Mouse (Mus musculus) stomach, embryonic 14.5 days (tissue): ENCODE results near the gene Cnot4. TPM values are rescaled to one million over a fixed set of nuclear protein-coding genes. Genes with fewer than 3 reads are reported as not detected.

Experiments
- ATAC-seq: fragments of 200-750 bp; cut with Nextera tagmentation; 2 replicates; pipeline ENCODE4 v1.8.0; 2017; ENCODE audit warnings: low read depth, moderate TSS enrichment; ENCODE audit not compliant: insufficient number of reproducible peaks, insufficient read depth, low FRiP score
- H3K27ac ChIP-seq: fragments of 300-500 bp; sonication (generic); 2 replicates; pipeline ENCODE4 v1.5.1; 2014; ENCODE audit warnings: mild to moderate bottlenecking, low read length, moderate library complexity, mixed read lengths
- H3K27me3 ChIP-seq: fragments of 300-500 bp; sonication (generic); 2 replicates; pipeline ENCODE4 v1.6.1; 2014; ENCODE audit warnings: low read length, control low read depth, mixed read lengths; ENCODE audit not compliant: control insufficient read depth, insufficient read depth
- H3K36me3 ChIP-seq: fragments of 300-500 bp; sonication (generic); 2 replicates; pipeline ENCODE4 v1.6.1; 2014; ENCODE audit warnings: mild to moderate bottlenecking, control low read depth, low read length, moderate library complexity, mixed read lengths; ENCODE audit not compliant: control insufficient read depth, insufficient read depth
- H3K4me1 ChIP-seq: fragments of 300-500 bp; sonication (generic); 2 replicates; pipeline ENCODE4 v1.6.1; 2014; ENCODE audit warnings: low read length, control low read depth, mixed read lengths; ENCODE audit not compliant: control insufficient read depth, insufficient read depth
- H3K4me2 ChIP-seq: fragments of 300-500 bp; sonication (generic); replicated peaks from 2 replicates; pipeline ENCODE4 v1.6.1; 2014; ENCODE audit warnings: low read depth, low read length, control low read depth
- H3K4me3 ChIP-seq: fragments of 300-500 bp; sonication (generic); 2 replicates; pipeline ENCODE4 v1.5.1; 2014; ENCODE audit warnings: low read depth, low read length, control low read depth
- H3K9ac ChIP-seq: fragments of 300-500 bp; sonication (generic); replicated peaks from 2 replicates; pipeline ENCODE4 v1.6.1; 2014; ENCODE audit warnings: low read depth, mild to moderate bottlenecking, control low read depth, low read length, moderate library complexity, mixed read lengths
- H3K9me3 ChIP-seq: fragments of 300-500 bp; sonication (generic); 2 replicates; pipeline ENCODE4 v1.6.1; 2016; ENCODE audit warnings: low read depth, low read length, control low read depth; ENCODE audit not compliant: control insufficient read depth
- WGBS: fragments of 180-500 bp; shearing (Covaris S2); extraction: QIAGEN DNeasy Blood & Tissue Kit; methylation state at CpG from one replicate; pipeline ENCODE4 v1.1.7; 2014; 5-methylcytosine and 5-hydroxymethylcytosine counted together
- polyA plus RNA-seq: library from polyadenylated mRNA; unstranded; fragments of >200 nt; fragmentation: Nextera tagmentation; extraction: Ambion mirVana; gene quantifications from 2 replicates; pipeline ENCODE4 v1.2.1, GENCODE M21; 2014

Gene Cnot4
- polyA plus RNA-seq, 1 experiment from 2014 or later: 36.5 TPM

DNA sequence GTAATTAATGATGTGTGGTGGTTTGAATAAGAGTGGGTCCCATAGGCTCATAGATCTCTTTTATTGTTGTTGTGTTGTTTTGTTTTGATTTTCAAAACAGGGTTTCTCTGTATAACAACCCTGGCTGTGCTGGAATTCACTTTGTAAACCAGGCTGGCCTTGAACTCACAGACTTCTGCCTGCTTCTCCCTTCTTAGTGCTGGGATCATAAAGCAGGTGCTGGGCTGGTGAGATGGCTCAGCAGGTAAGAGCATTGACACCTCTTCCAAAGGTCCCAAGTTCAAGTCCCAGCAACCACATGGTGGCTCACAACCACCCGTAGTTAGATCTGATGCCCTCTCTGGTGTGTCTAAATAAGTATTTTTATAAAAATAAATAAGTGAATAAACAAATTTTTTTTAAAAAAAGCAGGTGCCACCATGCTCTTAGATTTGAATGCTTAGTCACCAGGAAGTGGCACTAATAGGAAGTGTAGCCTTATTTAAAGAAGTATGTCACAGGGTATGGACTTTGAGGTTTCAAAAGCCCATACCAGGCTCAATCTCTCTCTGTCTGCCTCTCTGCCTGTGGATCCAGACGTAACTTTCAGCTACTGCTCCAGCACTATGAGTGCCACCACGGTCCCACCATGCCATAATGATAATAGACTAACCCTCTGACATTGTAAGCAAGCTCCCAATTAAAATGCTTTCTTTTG is 14.3 kb upstream of the Cnot4 start:
- Histone ChIP-seq H3K9ac (no peak overlapping the region), H3K4me3 (no peak overlapping the region), H3K9me3 (0 out of 2 replicates have a peak, but pooled peaks cover 4% of the 10 kb centered on the region), H3K27me3 (no peaks in the 10 kb centered on the region), H3K36me3 (no peaks in the 10 kb centered on the region), H3K4me1 (no peaks in the 10 kb centered on the region), H3K4me2 (no peak overlapping the region), H3K27ac (no peak overlapping the region)
- no peak for ATAC-seq
- 88% methylated on average over 3 of the region's 3 CpGs for WGBS

DNA sequence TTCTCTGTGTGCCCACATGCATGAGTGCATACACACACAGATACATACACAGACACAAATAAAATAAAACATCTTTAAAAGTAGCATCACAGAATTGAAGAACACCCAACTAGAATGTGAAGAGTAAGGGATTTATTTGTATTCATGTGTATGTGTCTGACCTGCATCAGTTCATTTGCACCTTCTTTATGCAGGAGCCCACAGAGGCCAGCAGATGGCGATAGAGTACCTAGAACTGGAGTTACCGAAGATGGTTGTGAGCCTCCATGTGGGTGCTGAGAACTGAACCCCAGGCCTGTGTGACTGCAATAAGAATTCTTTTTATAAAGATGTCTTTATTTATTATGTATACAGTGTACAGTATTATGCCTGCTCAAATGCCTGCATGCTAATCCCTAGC is 12.0 kb upstream of the Cnot4 start:
- no peak overlapping the region for H3K27ac ChIP-seq
- no peak overlapping the region for H3K4me3 ChIP-seq
- H3K36me3 ChIP-seq: no peaks in the 10 kb centered on the region
- 69% methylated on average over 2 of the region's 2 CpGs for WGBS
- no peak overlapping the region for H3K4me2 ChIP-seq
- 0 out of 2 replicates have a peak, but pooled peaks cover 4% of the 10 kb centered on the region for H3K9me3 ChIP-seq
- no peak overlapping the region for H3K9ac ChIP-seq
- H3K4me1 ChIP-seq: no peaks in the 10 kb centered on the region
- no peak for ATAC-seq
- no peaks in the 10 kb centered on the region for H3K27me3 ChIP-seq

DNA sequence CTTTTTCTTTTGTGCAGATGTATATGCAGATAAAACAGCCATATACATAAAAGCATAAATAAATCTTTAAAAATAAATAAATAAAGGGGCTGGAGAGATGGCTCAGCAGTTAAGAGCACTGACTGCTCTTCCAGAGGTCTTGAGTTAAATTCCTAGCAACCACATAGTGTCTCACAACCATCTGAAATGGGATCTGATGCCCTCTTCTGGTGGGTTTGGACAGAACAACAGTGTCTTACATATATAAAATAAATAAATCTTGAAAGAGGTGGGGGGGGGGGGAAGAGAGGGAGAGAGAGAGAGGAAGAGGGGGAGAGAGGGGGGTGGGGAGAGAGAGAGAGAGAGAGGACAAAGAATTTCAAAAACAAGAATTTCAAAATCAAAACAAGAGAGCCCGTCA is 6.8 kb upstream of the Cnot4 start:
- ATAC-seq: no peak
- H3K27ac ChIP-seq: no peak overlapping the region
- H3K36me3 ChIP-seq: no peaks in the 10 kb centered on the region
- no peak overlapping the region for H3K4me3 ChIP-seq
- 80% methylated on average over 1 of the region's 1 CpGs for WGBS
- no peak overlapping the region for H3K9ac ChIP-seq
- H3K27me3 ChIP-seq: no peaks in the 10 kb centered on the region
- no peaks in the 10 kb centered on the region for H3K9me3 ChIP-seq
- H3K4me2 ChIP-seq: no peak overlapping the region
- no peaks in the 10 kb centered on the region for H3K4me1 ChIP-seq

- Histone ChIP-seq H3K9me3 (no peaks in the 10 kb centered on the region), H3K9ac (no peak overlapping the region), H3K4me2 (peak overlapping the region; percentile 92), H3K27me3 (no peaks in the 10 kb centered on the region), H3K4me1 (peaks cover 15% of the 10 kb centered on the region; the same call in 1 of the 2 replicates), H3K27ac (no peak overlapping the region), H3K4me3 (peak overlapping the region; percentile 83; the same call in 1 of the 2 replicates), H3K36me3 (no peaks in the 10 kb centered on the region)
- no peak for ATAC-seq
- 49% methylated on average over 2 of the region's 2 CpGs for WGBS
Observed at GRCm38 (mm10) chr6:35134844-35135243, 1.3 kb upstream of the Cnot4 start.

DNA sequence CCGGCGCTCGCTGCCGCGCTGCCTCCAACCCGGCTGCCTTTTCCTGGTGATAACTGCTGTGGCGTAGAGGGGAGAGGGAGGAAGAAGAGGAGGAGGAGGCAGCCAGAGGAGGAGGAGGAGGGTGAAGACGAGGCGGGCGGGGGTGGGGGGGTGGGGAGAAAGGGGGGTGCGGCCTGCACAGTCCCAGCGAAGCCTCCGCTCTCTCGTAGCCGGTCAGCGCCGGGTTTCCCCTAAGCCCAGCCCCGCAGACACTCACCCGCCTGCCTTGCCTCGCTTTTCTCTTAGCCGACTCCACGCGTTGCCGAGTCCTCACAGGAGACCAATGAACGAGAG is 312 bp downstream of the Cnot4 start:
- Histone ChIP-seq H3K9ac (peak overlapping the region; percentile 78), H3K9me3 (no peaks in the 10 kb centered on the region), H3K36me3 (no peaks in the 10 kb centered on the region), H3K27ac (peak overlapping the region; percentile 92), H3K4me1 (peaks cover 15% of the 10 kb centered on the region; the same call in 1 of the 2 replicates), H3K4me3 (peak overlapping the region; percentile 83), H3K27me3 (no peaks in the 10 kb centered on the region), H3K4me2 (peak overlapping the region; percentile 80)
- ATAC-seq: peak; percentile 89
- WGBS: 0% methylated on average over 23 of the region's 25 CpGs

DNA sequence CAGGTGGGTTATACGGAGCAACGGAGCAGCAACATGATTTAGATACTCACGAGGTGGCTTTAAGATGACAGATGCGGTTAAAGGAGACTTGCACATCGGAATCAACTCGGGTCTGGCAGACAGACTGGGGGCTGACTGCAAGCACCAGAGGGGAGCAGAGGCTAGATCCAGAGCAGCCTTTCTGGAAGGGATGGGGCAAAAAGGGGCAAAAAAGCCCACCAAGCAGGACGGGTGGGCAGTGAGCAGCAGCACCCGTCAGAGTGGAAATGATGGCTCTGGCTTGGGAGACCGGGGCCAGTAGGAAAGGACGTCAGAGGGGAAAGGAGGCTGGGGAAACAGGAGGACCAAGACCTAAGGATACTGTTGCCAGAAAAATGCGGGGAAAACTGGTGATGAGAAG is 718 bp downstream of the Cnot4 start:
- H3K27me3 ChIP-seq: no peaks in the 10 kb centered on the region
- H3K9ac ChIP-seq: peak overlapping the region; percentile 78
- peak overlapping the region; percentile 80 for H3K4me2 ChIP-seq
- under 1% methylated on average over 11 of the region's 11 CpGs for WGBS
- no peak for ATAC-seq
- H3K36me3 ChIP-seq: no peaks in the 10 kb centered on the region
- H3K4me1 ChIP-seq: peaks cover 15% of the 10 kb centered on the region; the same call in 1 of the 2 replicates
- peak overlapping the region; percentile 83 for H3K4me3 ChIP-seq
- H3K27ac ChIP-seq: peak overlapping the region; percentile 92; the same call in 1 of the 2 replicates
- no peaks in the 10 kb centered on the region for H3K9me3 ChIP-seq

- Histone ChIP-seq H3K4me2 (no peak overlapping the region), H3K9me3 (no peaks in the 10 kb centered on the region), H3K27me3 (no peaks in the 10 kb centered on the region), H3K4me1 (no peaks in the 10 kb centered on the region), H3K9ac (no peak overlapping the region), H3K4me3 (no peak overlapping the region), H3K27ac (no peak overlapping the region), H3K36me3 (peaks cover 3% of the 10 kb centered on the region; the same call in 1 of the 2 replicates)
- ATAC-seq: no peak
- 84% methylated on average over 2 of the region's 2 CpGs for WGBS
Observed at GRCm38 (mm10) chr6:35122488-35122887, 11.0 kb downstream of the Cnot4 start.

GRCm38 (mm10) chr6:35121925-35122324 is 11.6 kb downstream of the Cnot4 start:
- WGBS: 95% methylated on average over 3 of the region's 3 CpGs

DNA sequence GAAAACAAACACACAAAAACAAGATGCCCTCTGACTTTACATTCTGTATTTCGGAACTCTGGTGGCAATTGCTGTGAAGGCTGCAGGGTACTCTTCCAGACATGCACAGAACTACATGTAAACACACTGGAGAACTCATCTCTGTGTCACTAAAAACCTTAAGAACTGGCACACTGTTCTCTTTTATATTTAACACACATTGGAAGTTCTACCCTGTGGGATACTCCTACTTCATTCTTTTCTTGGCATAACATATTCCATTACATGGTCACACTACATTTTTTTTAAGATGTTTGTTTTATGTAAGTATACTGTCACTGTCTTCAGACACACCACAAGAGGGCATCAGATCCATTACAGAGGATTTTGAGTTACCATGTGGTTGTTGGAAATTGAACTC is 31.1 kb downstream of the Cnot4 start:
- H3K9me3 ChIP-seq: no peaks in the 10 kb centered on the region
- WGBS: 86% methylated on average over 1 of the region's 1 CpGs
- no peak overlapping the region for H3K27ac ChIP-seq
- no peak overlapping the region for H3K4me3 ChIP-seq
- no peak overlapping the region for H3K4me2 ChIP-seq
- H3K4me1 ChIP-seq: no peaks in the 10 kb centered on the region
- H3K27me3 ChIP-seq: no peaks in the 10 kb centered on the region
- H3K36me3 ChIP-seq: 0 out of 2 replicates have a peak, but pooled peaks cover 1% of the 10 kb centered on the region
- no peak for ATAC-seq
- no peak overlapping the region for H3K9ac ChIP-seq

More at GRCm38 (mm10) chr6:35121925-35122324, 11.6 kb downstream of the Cnot4 start:
- peaks cover 3% of the 10 kb centered on the region; the same call in 1 of the 2 replicates for H3K36me3 ChIP-seq
- no peak for ATAC-seq
- H3K4me3 ChIP-seq: no peak overlapping the region
- no peak overlapping the region for H3K9ac ChIP-seq
- H3K27me3 ChIP-seq: no peaks in the 10 kb centered on the region
- no peaks in the 10 kb centered on the region for H3K9me3 ChIP-seq
- H3K4me2 ChIP-seq: no peak overlapping the region
- no peak overlapping the region for H3K27ac ChIP-seq
- no peaks in the 10 kb centered on the region for H3K4me1 ChIP-seq
